Mouse (Mus musculus): ENCODE measurements at regions not wholly inside any gene's neighbourhood (a gene's known extent, or its start where the extent isn't known, plus 50 kb on each side); places are given as distances from the start of the nearest gene placed in this dataset.

DNA sequence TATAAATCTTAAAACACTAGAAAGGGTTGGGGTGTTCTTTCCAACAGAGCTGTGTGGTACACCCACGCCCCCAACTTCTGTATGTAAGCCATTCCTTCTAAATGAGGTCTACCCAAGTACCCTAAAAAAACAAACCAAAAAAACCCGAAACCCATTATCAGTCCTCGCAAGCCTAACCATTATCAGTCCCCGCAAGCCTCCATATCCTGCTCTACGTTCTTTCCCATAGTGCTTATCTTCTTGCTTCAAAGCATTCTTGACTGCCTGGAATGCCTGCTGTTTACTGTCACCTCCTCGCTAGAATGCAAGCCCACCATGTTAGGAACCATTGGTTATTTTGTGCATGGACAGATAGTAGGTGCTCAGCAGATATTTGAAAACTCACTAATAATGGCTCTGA lies 52.3 kb upstream of the Mboat1 start:
- no peak for TF ChIP-seq POLR2A (IDR thresholded peaks at IDR 0.05; ENCODE audit: low read depth, low read length)
- no peak for TF ChIP-seq CTCF (IDR thresholded peaks at IDR 0.05; ENCODE audit: borderline replicate concordance, insufficient read depth, low read length)
